Mouse (Mus musculus) retina, adult 2 months (tissue): ENCODE measurements at regions not wholly inside any gene's neighbourhood (a gene's known extent, or its start where the extent isn't known, plus 50 kb on each side); places are given as distances from the start of the nearest gene placed in this dataset.

Experiments used
- DNase-seq: peaks from one replicate; pipeline ENCODE4 v3.0.0-alpha.2; 2012; ENCODE audit warnings: low read depth, low spot score

GRCm38 (mm10) chr17:83898531-83898930 is 50.8 kb upstream of the Haao start:
- no peak for DNase-seq
